Mouse (Mus musculus) telencephalon, adult 2 months (tissue): Measurements from ENCODE around the gene Ccdc82.

ENCODE experiments used
- DNase-seq: peaks from one replicate; pipeline ENCODE4 v3.0.0-alpha.2; 2011; ENCODE audit warnings: low read depth, low spot score

Gene Ccdc82

GRCm38 (mm10) chr9:13246815-13247638 lies at the start of gene Ccdc82:
Gene Ccdc82 (plus strand): TSS chr9:13246955.
- peak; percentile 64 for DNase-seq

- no peak for DNase-seq
These were observed 46.7 kb upstream of the Ccdc82 start for GRCm38 (mm10) chr9:13200079-13200478.

DNA sequence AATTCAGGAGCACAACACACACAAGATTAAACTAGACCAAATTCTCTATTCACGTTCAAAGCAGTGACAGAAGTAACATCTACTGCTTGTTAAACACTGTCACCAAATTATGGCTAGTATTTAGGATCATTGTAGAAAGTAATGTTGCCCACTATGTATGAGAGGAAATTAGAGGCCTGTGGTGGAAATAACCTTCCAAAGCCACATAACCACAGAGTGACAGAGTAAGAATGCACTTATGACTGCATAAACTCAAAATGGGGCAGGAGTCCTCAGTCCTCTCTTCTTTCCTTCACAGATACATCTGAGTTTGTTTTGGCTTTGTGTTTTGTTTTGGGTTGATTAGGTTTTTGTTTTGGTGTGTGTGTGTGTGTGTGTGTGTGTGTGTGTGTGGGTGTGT lies 43.6 kb upstream of the Ccdc82 start:
- no peak for DNase-seq

GRCm38 (mm10) chr9:13203681-13204080 lies 43.1 kb upstream of the Ccdc82 start:
- no peak for DNase-seq

GRCm38 (mm10) chr9:13206369-13206768 lies 40.4 kb upstream of the Ccdc82 start:
- DNase-seq: no peak

GRCm38 (mm10) chr9:13225872-13226271 lies 20.9 kb upstream of the Ccdc82 start:
- DNase-seq: no peak

DNA sequence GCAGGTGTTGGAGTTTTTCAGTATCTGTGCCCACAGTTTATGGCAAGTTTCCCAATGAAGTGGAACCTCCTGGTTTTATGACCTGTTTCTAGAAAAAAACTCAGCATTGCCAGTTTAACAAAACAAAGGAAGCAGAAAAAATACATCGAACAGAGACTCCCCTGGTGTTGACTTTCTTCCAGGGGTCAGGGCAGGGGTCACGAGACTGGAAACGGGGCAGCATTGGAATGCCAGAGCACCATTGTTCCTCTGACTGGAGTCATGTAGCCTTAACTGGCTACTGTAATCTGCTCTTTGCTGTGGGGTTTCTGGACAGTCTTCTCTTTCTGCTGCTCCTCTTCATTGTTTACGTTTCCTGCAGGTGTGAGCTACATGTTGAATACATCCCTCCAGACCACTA lies 16.2 kb upstream of the Ccdc82 start:
- no peak for DNase-seq

- DNase-seq: peak; percentile 13
These were observed 15.1 kb upstream of the Ccdc82 start for GRCm38 (mm10) chr9:13231545-13232216.

DNA sequence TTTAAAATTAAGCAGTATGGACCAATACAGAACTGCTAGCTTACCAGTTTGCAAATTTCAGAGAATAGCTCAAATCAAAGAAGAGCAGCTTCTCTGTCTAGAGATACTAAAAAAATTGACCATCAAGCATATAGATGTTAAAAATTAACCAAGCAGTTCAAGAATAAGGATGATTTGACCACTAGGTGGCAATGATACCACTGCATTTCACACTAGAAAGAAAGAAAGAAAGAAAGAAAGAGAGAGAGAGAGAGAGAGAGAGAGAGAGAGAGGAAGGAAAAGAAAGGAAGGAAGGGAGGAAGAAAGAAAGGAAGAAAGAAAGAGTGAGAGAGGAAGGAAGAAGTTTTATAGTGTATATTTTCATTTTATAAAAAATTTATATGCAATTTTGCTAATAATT lies 4.4 kb upstream of the Ccdc82 start:
- peak; percentile 19 for DNase-seq

- peak; percentile 24 for DNase-seq
These were observed 1.3 kb upstream of the Ccdc82 start, which contains the start of gene Jrkl for GRCm38 (mm10) chr9:13245481-13245880. Gene Jrkl (minus strand): TSS chr9:13245829.

DNA sequence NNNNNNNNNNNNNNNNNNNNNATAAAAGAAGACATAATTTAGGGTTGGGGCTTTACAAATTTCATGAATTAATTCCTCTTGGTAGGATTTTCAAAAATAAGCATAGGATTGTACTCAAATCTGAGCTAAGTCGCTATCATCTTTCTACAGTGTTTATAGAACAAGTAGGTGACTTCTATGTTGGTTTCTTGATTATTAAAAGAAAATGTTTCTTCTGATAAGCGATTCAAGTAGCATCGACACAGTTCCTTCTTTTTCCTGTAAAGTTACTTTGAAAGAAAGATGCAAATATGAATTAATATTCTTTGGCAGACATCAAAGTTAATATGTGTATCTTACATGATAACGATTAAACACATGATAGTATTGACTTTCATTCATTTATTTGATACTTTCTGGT lies 1.3 kb downstream of the Ccdc82 start:
- no peak for DNase-seq

DNA sequence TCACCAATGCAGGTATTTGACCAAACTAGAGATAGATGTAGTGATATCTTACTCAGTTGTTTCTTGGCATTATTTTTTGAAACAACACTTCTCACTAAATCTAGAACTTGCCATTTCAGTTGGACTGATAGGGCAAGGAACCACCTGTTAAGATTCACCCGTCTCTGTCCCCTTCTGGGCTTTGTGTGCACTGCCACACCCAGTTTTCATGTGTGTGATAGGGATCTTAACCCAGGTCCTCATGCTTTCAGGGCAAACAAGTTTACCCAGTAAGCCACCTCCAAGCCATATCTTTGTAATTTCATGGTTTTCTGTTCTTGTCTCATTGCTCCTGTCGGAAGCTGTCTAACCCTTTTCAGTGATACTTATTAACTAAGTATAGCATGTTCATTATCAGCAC lies 4.5 kb downstream of the Ccdc82 start:
- no peak for DNase-seq

DNA sequence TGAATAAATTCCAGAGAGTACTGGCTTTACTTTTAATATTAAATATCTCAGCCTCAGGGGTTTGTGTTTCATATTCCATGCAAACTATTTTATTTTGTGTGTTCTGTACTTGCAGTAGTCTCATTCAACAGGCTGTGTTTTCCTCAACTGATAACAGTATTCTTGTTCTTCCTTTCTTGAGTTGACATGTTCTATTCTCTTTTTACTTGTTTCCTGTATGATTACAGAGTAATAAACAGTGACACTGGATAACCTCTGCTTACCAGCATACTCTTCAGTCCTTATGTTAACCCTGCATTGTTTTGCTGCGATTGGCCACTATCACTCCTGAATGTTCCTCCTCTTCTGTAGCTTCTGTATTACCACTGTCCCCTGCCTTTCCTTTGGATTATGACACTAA lies 10.0 kb downstream of the Ccdc82 start:
- no peak for DNase-seq

- DNase-seq: no peak
These were observed 11.4 kb downstream of the Ccdc82 start for GRCm38 (mm10) chr9:13258173-13258572.

DNA sequence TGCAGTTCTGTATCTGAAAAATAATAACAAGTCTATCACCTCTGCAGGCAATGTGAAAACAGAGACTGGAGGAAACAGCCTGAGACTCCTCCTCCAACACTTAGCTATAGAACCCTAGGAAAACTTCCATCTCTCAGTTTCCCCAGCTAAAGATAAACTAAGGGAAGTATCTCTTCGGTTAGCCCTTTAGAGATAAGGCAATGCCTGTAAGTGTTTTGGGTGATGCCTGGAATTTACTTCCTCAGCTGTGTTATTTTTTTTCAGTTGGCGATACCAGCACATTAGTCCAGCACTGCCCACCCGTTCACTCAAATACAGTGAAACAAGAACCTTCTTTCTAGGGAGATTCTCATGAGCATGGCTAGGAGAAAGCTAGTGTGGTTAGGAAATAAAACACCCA lies 14.2 kb downstream of the Ccdc82 start:
- DNase-seq: no peak

DNA sequence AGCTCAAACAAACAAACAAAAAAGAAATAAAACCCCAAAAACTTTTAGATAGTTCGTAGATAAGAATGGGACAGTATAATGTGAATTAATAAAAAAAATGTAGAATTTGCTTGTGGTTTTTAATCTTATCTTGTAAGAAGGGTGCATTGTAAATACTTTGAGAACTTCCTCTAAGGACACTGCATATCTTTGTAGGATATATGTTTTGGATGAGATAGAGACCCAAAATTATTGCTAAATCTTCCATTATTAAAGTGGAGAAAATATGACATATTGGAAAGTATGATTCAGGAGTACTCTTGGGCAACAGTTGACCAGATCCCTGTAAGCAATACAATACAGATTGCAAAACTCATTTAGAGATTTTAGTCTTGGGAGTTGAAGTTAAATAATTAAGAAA lies 26.5 kb downstream of the Ccdc82 start:
- no peak for DNase-seq

DNA sequence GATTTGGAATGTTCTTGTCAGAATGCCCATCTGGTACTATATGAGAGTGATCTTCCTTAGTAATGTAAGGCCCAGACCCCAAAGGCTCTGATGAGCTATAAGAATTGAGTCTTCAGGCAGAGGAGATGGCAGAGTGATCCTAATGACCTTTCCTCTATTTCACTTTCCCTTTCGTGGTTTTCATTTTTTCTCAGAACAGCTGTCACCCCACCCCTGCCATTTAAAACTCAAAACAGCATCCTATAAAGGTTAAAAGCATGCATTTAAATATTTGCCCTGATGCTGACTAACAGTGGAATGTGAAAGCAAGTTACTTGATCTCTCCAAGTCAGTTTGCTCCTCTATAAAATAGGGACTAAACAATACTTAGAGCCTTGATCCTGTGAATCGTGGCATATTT lies 40.7 kb downstream of the Ccdc82 start:
- no peak for DNase-seq

DNA sequence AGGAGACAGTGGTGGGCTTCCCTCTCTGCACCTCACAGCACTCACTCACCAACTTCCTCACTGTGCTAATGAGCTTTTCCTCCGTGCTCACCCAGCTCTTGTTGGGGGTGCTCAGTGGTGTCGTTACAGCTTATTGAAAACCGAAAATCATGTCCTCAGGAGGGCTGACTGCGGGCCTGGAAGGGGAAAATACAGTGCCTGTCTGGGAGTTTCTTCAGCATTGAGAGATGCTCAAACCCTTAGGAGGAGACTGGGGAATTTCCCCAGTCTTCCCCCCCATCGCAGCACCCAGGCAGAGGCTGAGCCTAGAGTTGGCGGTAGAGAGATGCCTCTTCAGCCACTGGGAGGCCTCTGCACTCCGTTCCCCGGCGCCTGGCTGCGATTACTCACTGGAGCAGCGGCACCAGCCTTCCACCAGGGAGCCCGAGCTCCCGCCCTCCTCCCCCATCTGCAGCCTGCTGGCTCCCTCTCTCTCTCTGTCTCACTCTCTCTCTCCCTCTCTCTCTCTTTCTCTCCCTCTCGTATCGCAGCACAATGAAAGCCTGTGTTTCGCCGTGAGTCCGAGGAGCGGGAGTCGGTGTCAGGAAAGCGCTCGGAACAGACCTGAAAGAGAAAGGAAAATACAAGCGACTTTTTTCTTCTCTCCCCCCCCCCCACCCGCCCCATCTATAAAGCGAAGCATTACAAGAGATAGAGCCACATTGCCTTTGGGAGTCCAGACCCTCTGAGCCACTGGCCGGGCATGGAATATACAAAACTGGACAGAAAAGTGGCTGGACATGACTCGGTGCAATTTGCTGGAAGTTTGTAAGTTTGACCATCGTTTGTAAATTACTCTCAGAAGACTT lies 49.7 kb downstream of the Ccdc82 start:
- DNase-seq: peak; percentile 84

DNA sequence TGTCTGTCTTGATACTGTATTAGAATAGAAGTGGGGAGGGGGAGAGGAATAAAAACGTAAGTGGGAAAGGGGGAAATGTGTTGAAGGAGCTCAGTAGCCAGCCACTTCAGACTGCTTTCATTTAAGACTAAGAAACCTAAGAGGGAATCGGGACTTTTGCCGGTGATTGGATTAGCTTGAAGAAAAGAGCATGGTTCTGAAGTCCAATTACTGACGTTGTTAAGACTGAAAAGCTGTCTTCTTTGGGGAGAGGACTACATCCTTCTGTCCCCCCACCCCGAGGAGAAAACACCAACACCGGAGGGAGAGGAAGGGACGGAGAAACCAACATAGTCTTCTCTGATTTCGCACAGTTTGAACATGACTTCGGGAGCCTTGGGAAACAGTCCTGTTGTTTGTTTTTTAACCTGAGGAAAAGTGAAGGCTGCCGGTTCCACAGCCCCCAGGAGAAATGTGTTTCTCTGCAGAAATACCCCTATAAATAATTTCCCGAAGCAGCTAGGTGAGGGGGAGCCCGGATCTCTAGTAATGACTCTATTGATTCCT lies 50.4 kb downstream of the Ccdc82 start:
- no peak for DNase-seq

- no peak for DNase-seq
These were observed 51.1 kb downstream of the Ccdc82 start, which contains the start of gene Maml2 for GRCm38 (mm10) chr9:13297668-13298512. Gene Maml2 (plus strand): TSS chr9:13297957.

GRCm38 (mm10) chr9:13298513-13298878 lies 51.7 kb downstream of the Ccdc82 start:
- DNase-seq: no peak
